Mouse (Mus musculus) G1E (cell line): ENCODE data around the gene Tbc1d10b.

Experiments used
- CTCF ChIP-seq: IDR thresholded peaks from 2 replicates; pipeline ENCODE4 v1.5.1; 2012; ENCODE audit warnings: low read depth, low read length, inconsistent platforms, mixed read lengths
- TAL1 ChIP-seq: conservative IDR thresholded peaks from 2 replicates; pipeline ENCODE4 v1.6.1; 2012; ENCODE audit warnings: low read depth, low read length, inconsistent platforms, mixed read lengths

DNA sequence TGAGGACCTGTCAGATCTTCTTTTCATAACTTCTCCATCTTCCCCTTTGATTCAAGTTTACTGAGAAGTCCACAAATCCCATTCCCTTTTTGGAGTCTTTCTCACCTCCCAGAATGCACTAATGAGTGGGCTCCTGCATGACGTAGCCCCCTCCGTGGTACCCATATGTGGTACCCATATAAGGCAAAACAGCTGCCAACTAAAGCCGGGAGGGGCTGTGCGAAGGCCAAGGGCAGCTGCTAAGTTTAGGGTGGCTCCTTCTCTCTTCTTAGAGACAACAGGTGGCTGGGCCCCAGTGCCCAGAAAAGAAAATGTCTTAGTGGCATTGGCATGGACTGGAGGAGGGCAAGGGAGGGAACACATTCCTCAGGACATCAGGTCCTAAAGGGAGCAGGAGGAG lies 2.0 kb upstream of the Tbc1d10b start:
- no peak for TF ChIP-seq CTCF
- no peak for TF ChIP-seq TAL1
